Mouse (Mus musculus) gastrocnemius, adult 18-20 months (tissue): ENCODE data around the gene Pla2g2f. TPM values are rescaled to one million over a fixed set of nuclear protein-coding genes. Genes with fewer than 3 reads are reported as not detected.
A peak's percentile ranks its signal among the peaks of the same experiment; 100 is the strongest.

Experiments used
- DNase-seq: peaks from one replicate; pipeline ENCODE4 v3.0.0; 2021; ENCODE audit warnings: low spot score
- total RNA-seq, 2 experiments: library from RNA; stranded (reverse); gene quantifications; 2 replicates each; pipeline ENCODE4 v1.2.3; 2021

The Pla2g2f gene
- total RNA-seq, 2 experiments from 2014 or later: 0.11 TPM; not detected in 1

- DNase-seq: no peak
These were observed 4.8 kb upstream of the Pla2g2f start for GRCm38 (mm10) chr4:138762266-138762665.

GRCm38 (mm10) chr4:138755983-138756382 is 1.4 kb downstream of the Pla2g2f start:
- DNase-seq: no peak

- no peak for DNase-seq
These were observed 2.0 kb downstream of the Pla2g2f start for GRCm38 (mm10) chr4:138755439-138755838.

GRCm38 (mm10) chr4:138754432-138754831 is 3.0 kb downstream of the Pla2g2f start:
- no peak for DNase-seq

- no peak for DNase-seq
These were observed 3.8 kb downstream of the Pla2g2f start for GRCm38 (mm10) chr4:138753608-138754007.

GRCm38 (mm10) chr4:138752603-138753002 is 4.8 kb downstream of the Pla2g2f start:
- no peak for DNase-seq

- DNase-seq: peak; percentile 50
These were observed 8.9 kb downstream of the Pla2g2f start for GRCm38 (mm10) chr4:138748369-138749072.

GRCm38 (mm10) chr4:138747851-138748250 is 9.6 kb downstream of the Pla2g2f start:
- DNase-seq: no peak

- no peak for DNase-seq
These were observed 10.6 kb downstream of the Pla2g2f start for GRCm38 (mm10) chr4:138746866-138747265.

- no peak for DNase-seq
These were observed 11.5 kb downstream of the Pla2g2f start for GRCm38 (mm10) chr4:138745884-138746283.

- DNase-seq: no peak
These were observed 18.1 kb downstream of the Pla2g2f start for GRCm38 (mm10) chr4:138739136-138739851.

GRCm38 (mm10) chr4:138737031-138737430 is 20.4 kb downstream of the Pla2g2f start, which contains the start of gene Ubxn10:
TSS of gene Ubxn10 (minus strand) at chr4:138737167.
- no peak for DNase-seq

GRCm38 (mm10) chr4:138734863-138735262 is 22.6 kb downstream of the Pla2g2f start:
- DNase-seq: no peak

- no peak for DNase-seq
These were observed 23.3 kb downstream of the Pla2g2f start for GRCm38 (mm10) chr4:138734105-138734504.

GRCm38 (mm10) chr4:138729018-138729703 is 28.3 kb downstream of the Pla2g2f start:
- DNase-seq: no peak

- no peak for DNase-seq
These were observed 31.7 kb downstream of the Pla2g2f start for GRCm38 (mm10) chr4:138725751-138726150.

GRCm38 (mm10) chr4:138725127-138725461 is 32.3 kb downstream of the Pla2g2f start:
- peak; percentile 24 for DNase-seq

- DNase-seq: no peak
These were observed 32.9 kb downstream of the Pla2g2f start, which contains the start of gene Pla2g2c for GRCm38 (mm10) chr4:138724354-138725126. TSS of gene Pla2g2c (plus strand) at chr4:138724792.

GRCm38 (mm10) chr4:138723493-138724281 is 33.7 kb downstream of the Pla2g2f start:
- DNase-seq: no peak

GRCm38 (mm10) chr4:138719264-138719596 is 38.2 kb downstream of the Pla2g2f start:
- no peak for DNase-seq
